7 mouse cellular contexts compared by ENCODE assay signal in genomic region chr8:73354201-73354881, GRCm38 (mm10). TPM values are rescaled to one million over a fixed set of nuclear protein-coding genes. Genes with fewer than 3 reads are reported as not detected.
DNase-seq lines count a peak whose midpoint lies in the region; ATAC-seq and TF ChIP-seq lines count a peak whose summit lies in the region.

No protein-coding gene starts in this region.

- TF ChIP-seq POLR2A in small intestine, adult 2 months (IDR thresholded peaks at IDR 0.05; ENCODE audit: low read depth, low read length) = no peak

- WGBS in limb, embryonic 11.5 days = 0% methylated on average over 25 of the region's 25 CpGs
- WGBS in midbrain, embryonic 11.5 days = 0% methylated on average over 25 of the region's 25 CpGs
- WGBS in small intestine, adult 2 months = 1% methylated on average over 25 of the region's 25 CpGs

- H3K27me3 ChIP-seq in limb, embryonic 11.5 days (ENCODE audit: control insufficient read depth, insufficient read depth, low read length) = no peaks in the 10 kb centered on the region
- no peaks in the 10 kb centered on the region for H3K27me3 ChIP-seq in midbrain, embryonic 11.5 days (ENCODE audit: control insufficient read depth, insufficient read depth, low read length)
- H3K27me3 ChIP-seq in small intestine, adult 2 months (ENCODE audit: control insufficient read depth, insufficient read depth, low read length) = peaks cover 5% of the 10 kb centered on the region

- no peaks in the 10 kb centered on the region for H3K9me3 ChIP-seq in limb, embryonic 11.5 days (ENCODE audit: control insufficient read depth, low read length)
- no peaks in the 10 kb centered on the region for H3K9me3 ChIP-seq in midbrain, embryonic 11.5 days (ENCODE audit: control insufficient read depth, low read length)

- peak; percentile 13; the same call in 1 of the 2 replicates for ATAC-seq in granulocyte monocyte progenitor cell, adult 5-6 weeks (replicated peaks; ENCODE audit: poor library complexity, severe bottlenecking)
- peak; percentile 5; the same call in 1 of the 2 replicates for ATAC-seq in limb, embryonic 11.5 days (ENCODE audit: insufficient number of reproducible peaks, low FRiP score, low TSS enrichment, low read depth)
- ATAC-seq in midbrain, embryonic 11.5 days (ENCODE audit: low FRiP score) = peak; percentile 35

- H3K36me3 ChIP-seq in limb, embryonic 11.5 days (ENCODE audit: control insufficient read depth, insufficient read depth, low read length) = no peaks in the 10 kb centered on the region
- no peaks in the 10 kb centered on the region for H3K36me3 ChIP-seq in midbrain, embryonic 11.5 days (ENCODE audit: control insufficient read depth, insufficient read depth, low read length)
- H3K36me3 ChIP-seq in small intestine, adult 2 months (ENCODE audit: control insufficient read depth, insufficient read depth, low read length) = no peaks in the 10 kb centered on the region

- peak overlapping the region; percentile 86 for H3K4me2 ChIP-seq in limb, embryonic 11.5 days (ENCODE audit: low read depth, severe bottlenecking)
- H3K4me2 ChIP-seq in midbrain, embryonic 11.5 days = peak overlapping the region; percentile 85

- peak; percentile 25 for DNase-seq in adrenal gland, postnatal 25 days
- DNase-seq in embryo, embryonic 11.5 days (ENCODE audit: low read depth, low spot score) = peak; percentile 49
- DNase-seq in kidney, adult 11 months = peak; percentile 21
- DNase-seq in limb, embryonic 11.5 days (ENCODE audit: low spot score) = peak; percentile 69
- peak; percentile 97 for DNase-seq in midbrain, embryonic 11.5 days (ENCODE audit: low spot score, missing footprints)

- peak overlapping the region; percentile 82 for H3K4me3 ChIP-seq in limb, embryonic 11.5 days (ENCODE audit: low read depth, low read length)
- peak overlapping the region; percentile 89 for H3K4me3 ChIP-seq in midbrain, embryonic 11.5 days (ENCODE audit: low read depth, low read length)
- peak overlapping the region; percentile 87 for H3K4me3 ChIP-seq in small intestine, adult 2 months (ENCODE audit: low read depth, low read length)

- H3K4me1 ChIP-seq in limb, embryonic 11.5 days (ENCODE audit: control insufficient read depth, insufficient read depth, low read length) = no peaks in the 10 kb centered on the region
- peaks cover 11% of the 10 kb centered on the region for H3K4me1 ChIP-seq in midbrain, embryonic 11.5 days (ENCODE audit: control insufficient read depth, insufficient read depth, low read length)
- peaks cover 6% of the 10 kb centered on the region; the same call in 1 of the 2 replicates for H3K4me1 ChIP-seq in small intestine, adult 2 months (ENCODE audit: control insufficient read depth, insufficient read depth, insufficient read length, low read length)

- no peak overlapping the region for H3K27ac ChIP-seq in limb, embryonic 11.5 days (replicated peaks; ENCODE audit: low read depth, low read length)
- H3K27ac ChIP-seq in midbrain, embryonic 11.5 days (ENCODE audit: low read depth, low read length) = peak overlapping the region; percentile 41
- H3K27ac ChIP-seq in small intestine, adult 2 months (ENCODE audit: insufficient read depth, low read depth, low read length) = peak overlapping the region; percentile 51

- TF ChIP-seq CTCF in small intestine, adult 2 months (IDR thresholded peaks at IDR 0.05; ENCODE audit: extremely low read depth, insufficient read length, insufficient replicate concordance, low read depth, low read length) = peak; percentile 4; the same call in 1 of the 2 replicates

- H3K9ac ChIP-seq in limb, embryonic 11.5 days (ENCODE audit: low read length) = peak overlapping the region; percentile 56
- peak overlapping the region; percentile 70 for H3K9ac ChIP-seq in midbrain, embryonic 11.5 days (ENCODE audit: low read length)

RNA-seq across cellular contexts. Expression of gene Large1, which starts 1.0 kb away (rescaled TPM):
- 25.3 and 30.3 TPM in 2 replicates for total RNA-seq in adrenal gland, postnatal 25 days (2021)
- total RNA-seq in granulocyte monocyte progenitor cell, adult 5-6 weeks (2014; fragmentation: Nextera tagmentation) = 1.9 and 3.6 TPM in 2 replicates
- 1.4 and 2.8 TPM in 2 replicates for total RNA-seq in granulocyte monocyte progenitor cell, adult 5-6 weeks (2017)
- 5.7 and 6.6 TPM in 2 replicates for polyA plus RNA-seq in limb, embryonic 11.5 days (2014; fragmentation: Nextera tagmentation; extraction: Ambion mirVana)
- polyA plus RNA-seq in midbrain, embryonic 11.5 days (2014; fragmentation: Nextera tagmentation; extraction: Ambion mirVana) = 8.4 and 10.5 TPM in 2 replicates
- 2.3 and 4.5 TPM in 2 replicates for polyA plus RNA-seq in small intestine, adult 2 months (2012; rRNA removed)

Comparison
In these comparisons a context has a peak if more than half of its experiments do, and no peak if none do; other contexts are left out.
1. DNase-seq: peak in every context shown above with its lines; median percentile 97 in midbrain, embryonic 11.5 days; 69 in limb, embryonic 11.5 days; 49 in embryo, embryonic 11.5 days; 25 in adrenal gland, postnatal 25 days; 21 in kidney, adult 11 months.